Mouse (Mus musculus): ENCODE data around the gene Plcl2. TPM values are rescaled to one million over a fixed set of nuclear protein-coding genes. Genes with fewer than 3 reads are reported as not detected.

The Plcl2 gene
- total RNA-seq, 1 experiment = 2.7 TPM

- TF ChIP-seq HCFC1 (IDR thresholded peaks at IDR 0.05; ENCODE audit: borderline replicate concordance, insufficient read depth, low read length) = no peak
- TF ChIP-seq CHD2 (IDR thresholded peaks at IDR 0.05; ENCODE audit: low read depth, low read length) = no peak
- no peak for TF ChIP-seq MAFK (IDR thresholded peaks at IDR 0.05; ENCODE audit: insufficient read depth, low read depth, low read length)
- TF ChIP-seq ZC3H11A (IDR thresholded peaks at IDR 0.05; ENCODE audit: borderline replicate concordance, low read depth, low read length) = no peak
- TF ChIP-seq ZNF384 (IDR thresholded peaks at IDR 0.05; ENCODE audit: low read depth, low read length) = no peak
- no peaks in the 10 kb centered on the region for H3K9me3 ChIP-seq (ENCODE audit: control insufficient read depth, insufficient read depth, low read depth, low read length)
- in situ Hi-C loops (cut with MboI; ENCODE audit: low sequenced_read_pairs in 2 of 2, unreplicated experiment in 2 of 2) = no loop called here
- H3K27ac ChIP-seq (ENCODE audit: insufficient read depth, low read depth, low read length, poor library complexity, severe bottlenecking) = no peak overlapping the region
- DNase-seq (ENCODE audit: low read depth, low spot score) = no peak
- no peak overlapping the region for H3K4me3 ChIP-seq (ENCODE audit: insufficient read depth in 1 of 2, low read depth in 1 of 2, low read length in 2 of 2, poor library complexity in 1 of 2, severe bottlenecking in 1 of 2)
- no peaks in the 10 kb centered on the region for H3K36me3 ChIP-seq (ENCODE audit: control insufficient read depth, insufficient read depth, low read length, poor library complexity, severe bottlenecking)
- no peak overlapping the region for H3K9ac ChIP-seq (ENCODE audit: insufficient read depth, low read depth, low read length, poor library complexity, severe bottlenecking)
- H3K4me1 ChIP-seq (ENCODE audit: control insufficient read depth in 2 of 2, insufficient read depth in 2 of 2, low read length in 2 of 2, poor library complexity in 1 of 2) = no peaks in the 10 kb centered on the region
Measured at GRCm38 (mm10) chr17:50600178-50600577, 91.0 kb downstream of the Plcl2 start.

GRCm38 (mm10) chr17:50600696-50601095 lies 91.5 kb downstream of the Plcl2 start:
- no peaks in the 10 kb centered on the region for H3K9me3 ChIP-seq (ENCODE audit: control insufficient read depth, insufficient read depth, low read depth, low read length)
- no peak for DNase-seq (ENCODE audit: low read depth, low spot score)
- H3K9ac ChIP-seq (ENCODE audit: insufficient read depth, low read depth, low read length, poor library complexity, severe bottlenecking) = no peak overlapping the region
- H3K4me3 ChIP-seq (ENCODE audit: insufficient read depth in 1 of 2, low read depth in 1 of 2, low read length in 2 of 2, poor library complexity in 1 of 2, severe bottlenecking in 1 of 2) = no peak overlapping the region
- H3K27ac ChIP-seq (ENCODE audit: insufficient read depth, low read depth, low read length, poor library complexity, severe bottlenecking) = no peak overlapping the region
- TF ChIP-seq MAFK (IDR thresholded peaks at IDR 0.05; ENCODE audit: insufficient read depth, low read depth, low read length) = no peak
- no peak for TF ChIP-seq CHD2 (IDR thresholded peaks at IDR 0.05; ENCODE audit: low read depth, low read length)
- TF ChIP-seq ZNF384 (IDR thresholded peaks at IDR 0.05; ENCODE audit: low read depth, low read length) = no peak
- in situ Hi-C loops (cut with MboI; ENCODE audit: low sequenced_read_pairs in 2 of 2, unreplicated experiment in 2 of 2) = no loop called here
- no peaks in the 10 kb centered on the region for H3K4me1 ChIP-seq (ENCODE audit: control insufficient read depth in 2 of 2, insufficient read depth in 2 of 2, low read length in 2 of 2, poor library complexity in 1 of 2)
- no peaks in the 10 kb centered on the region for H3K36me3 ChIP-seq (ENCODE audit: control insufficient read depth, insufficient read depth, low read length, poor library complexity, severe bottlenecking)

- Histone ChIP-seq H3K4me1 (ENCODE audit: control insufficient read depth in 2 of 2, insufficient read depth in 2 of 2, low read length in 2 of 2, poor library complexity in 1 of 2) (no peaks in the 10 kb centered on the region), H3K9ac (ENCODE audit: insufficient read depth, low read depth, low read length, poor library complexity, severe bottlenecking) (no peak overlapping the region), H3K9me3 (ENCODE audit: control insufficient read depth, insufficient read depth, low read depth, low read length) (no peaks in the 10 kb centered on the region), H3K4me3 (ENCODE audit: insufficient read depth in 1 of 2, low read depth in 1 of 2, low read length in 2 of 2, poor library complexity in 1 of 2, severe bottlenecking in 1 of 2) (no peak overlapping the region), H3K36me3 (ENCODE audit: control insufficient read depth, insufficient read depth, low read length, poor library complexity, severe bottlenecking) (no peaks in the 10 kb centered on the region), H3K27ac (ENCODE audit: insufficient read depth, low read depth, low read length, poor library complexity, severe bottlenecking) (no peak overlapping the region)
- no peak for DNase-seq (ENCODE audit: low read depth, low spot score)
- in situ Hi-C loops (cut with MboI; ENCODE audit: low sequenced_read_pairs in 2 of 2, unreplicated experiment in 2 of 2) = no loop called here
- TF ChIP-seq MAFK (IDR thresholded peaks at IDR 0.05; ENCODE audit: insufficient read depth, low read depth, low read length) = no peak
- no peak for TF ChIP-seq HCFC1 (IDR thresholded peaks at IDR 0.05; ENCODE audit: borderline replicate concordance, insufficient read depth, low read length)
- TF ChIP-seq ZC3H11A (IDR thresholded peaks at IDR 0.05; ENCODE audit: borderline replicate concordance, low read depth, low read length) = no peak
- no peak for TF ChIP-seq ZNF384 (IDR thresholded peaks at IDR 0.05; ENCODE audit: low read depth, low read length)
- no peak for TF ChIP-seq CHD2 (IDR thresholded peaks at IDR 0.05; ENCODE audit: low read depth, low read length)
Measured at GRCm38 (mm10) chr17:50606890-50607289, 97.7 kb downstream of the Plcl2 start.

- Histone ChIP-seq H3K36me3 (ENCODE audit: control insufficient read depth, insufficient read depth, low read length, poor library complexity, severe bottlenecking) (no peaks in the 10 kb centered on the region), H3K9me3 (ENCODE audit: control insufficient read depth, insufficient read depth, low read depth, low read length) (no peaks in the 10 kb centered on the region), H3K4me1 (ENCODE audit: control insufficient read depth in 2 of 2, insufficient read depth in 2 of 2, low read length in 2 of 2, poor library complexity in 1 of 2) (no peaks in the 10 kb centered on the region), H3K4me3 (ENCODE audit: insufficient read depth in 1 of 2, low read depth in 1 of 2, low read length in 2 of 2, poor library complexity in 1 of 2, severe bottlenecking in 1 of 2) (no peak overlapping the region), H3K27ac (ENCODE audit: insufficient read depth, low read depth, low read length, poor library complexity, severe bottlenecking) (no peak overlapping the region), H3K9ac (ENCODE audit: insufficient read depth, low read depth, low read length, poor library complexity, severe bottlenecking) (no peak overlapping the region)
- TF ChIP-seq CHD2 (IDR thresholded peaks at IDR 0.05; ENCODE audit: low read depth, low read length) (no peak), ZNF384 (IDR thresholded peaks at IDR 0.05; ENCODE audit: low read depth, low read length) (no peak)
- DNase-seq (ENCODE audit: low read depth, low spot score) = no peak
- in situ Hi-C loops (cut with MboI; ENCODE audit: low sequenced_read_pairs in 2 of 2, unreplicated experiment in 2 of 2) = no loop called here
Measured at GRCm38 (mm10) chr17:50609908-50610307, 100.7 kb downstream of the Plcl2 start.

- Histone ChIP-seq H3K36me3 (ENCODE audit: control insufficient read depth, insufficient read depth, low read length, poor library complexity, severe bottlenecking) (no peaks in the 10 kb centered on the region), H3K4me1 (ENCODE audit: control insufficient read depth in 2 of 2, insufficient read depth in 2 of 2, low read length in 2 of 2, poor library complexity in 1 of 2) (no peaks in the 10 kb centered on the region), H3K9ac (ENCODE audit: insufficient read depth, low read depth, low read length, poor library complexity, severe bottlenecking) (no peak overlapping the region), H3K4me3 (ENCODE audit: insufficient read depth in 1 of 2, low read depth in 1 of 2, low read length in 2 of 2, poor library complexity in 1 of 2, severe bottlenecking in 1 of 2) (no peak overlapping the region), H3K27ac (ENCODE audit: insufficient read depth, low read depth, low read length, poor library complexity, severe bottlenecking) (no peak overlapping the region), H3K9me3 (ENCODE audit: control insufficient read depth, insufficient read depth, low read depth, low read length) (no peaks in the 10 kb centered on the region)
- in situ Hi-C loops (cut with MboI; ENCODE audit: low sequenced_read_pairs in 2 of 2, unreplicated experiment in 2 of 2) = no loop called here
- no peak for DNase-seq (ENCODE audit: low read depth, low spot score)
- TF ChIP-seq ZC3H11A (IDR thresholded peaks at IDR 0.05; ENCODE audit: borderline replicate concordance, low read depth, low read length) (no peak), HCFC1 (IDR thresholded peaks at IDR 0.05; ENCODE audit: borderline replicate concordance, insufficient read depth, low read length) (no peak), CHD2 (IDR thresholded peaks at IDR 0.05; ENCODE audit: low read depth, low read length) (no peak), MAFK (IDR thresholded peaks at IDR 0.05; ENCODE audit: insufficient read depth, low read depth, low read length) (no peak), ZNF384 (IDR thresholded peaks at IDR 0.05; ENCODE audit: low read depth, low read length) (no peak)
Measured at GRCm38 (mm10) chr17:50620794-50621537, 111.8 kb downstream of the Plcl2 start.

Measured in ES-E14 (cell line).